Mouse (Mus musculus) forebrain, embryonic 12.5 days (tissue): ENCODE measurements around the gene Large2. TPM values are rescaled to one million over a fixed set of nuclear protein-coding genes. Genes with fewer than 3 reads are reported as not detected.

Experiments used
- ATAC-seq: fragments of 200-750 bp; cut with Nextera tagmentation; 2 replicates; pipeline ENCODE4 v1.8.0; 2017; ENCODE audit warnings: moderate TSS enrichment; ENCODE audit not compliant: low FRiP score
- H3K27ac ChIP-seq: fragments of 300-500 bp; sonication (generic); 2 replicates; pipeline ENCODE4 v1.5.1; 2016; ENCODE audit warnings: mild to moderate bottlenecking
- H3K27me3 ChIP-seq: fragments of 300-500 bp; sonication (generic); 2 replicates; pipeline ENCODE4 v1.6.1; 2016; ENCODE audit warnings: mild to moderate bottlenecking
- H3K36me3 ChIP-seq: fragments of 300-500 bp; sonication (generic); replicated peaks from 2 replicates; pipeline ENCODE4 v1.6.1; 2016; ENCODE audit warnings: mild to moderate bottlenecking
- H3K4me1 ChIP-seq: fragments of 300-500 bp; sonication (generic); 2 replicates; pipeline ENCODE4 v1.6.1; 2016
- H3K4me2 ChIP-seq: fragments of 300-500 bp; sonication (generic); 2 replicates; pipeline ENCODE4 v1.6.1; 2016; ENCODE audit warnings: mild to moderate bottlenecking, moderate library complexity
- H3K4me3 ChIP-seq: fragments of 300-500 bp; sonication (generic); replicated peaks from 2 replicates; pipeline ENCODE4 v1.5.1; 2016; ENCODE audit warnings: mild to moderate bottlenecking
- H3K9ac ChIP-seq: fragments of 300-500 bp; sonication (generic); 2 replicates; pipeline ENCODE4 v1.6.1; 2016; ENCODE audit warnings: mild to moderate bottlenecking
- H3K9me3 ChIP-seq: fragments of 300-500 bp; sonication (generic); 2 replicates; pipeline ENCODE4 v1.6.1; 2016
- WGBS: fragments of 180-500 bp; shearing (Covaris S2); methylation state at CpG from one replicate; pipeline ENCODE4 v1.1.7; 2016; 5-methylcytosine and 5-hydroxymethylcytosine counted together
- polyA plus RNA-seq: library from polyadenylated mRNA; unstranded; fragments of >200 nt; fragmentation: Nextera tagmentation; extraction: Ambion mirVana; gene quantifications from 2 replicates; pipeline ENCODE4 v1.2.1, GENCODE M21; 2016

The Large2 gene
- polyA plus RNA-seq, 1 experiment from 2014 or later = 5.5 TPM

DNA sequence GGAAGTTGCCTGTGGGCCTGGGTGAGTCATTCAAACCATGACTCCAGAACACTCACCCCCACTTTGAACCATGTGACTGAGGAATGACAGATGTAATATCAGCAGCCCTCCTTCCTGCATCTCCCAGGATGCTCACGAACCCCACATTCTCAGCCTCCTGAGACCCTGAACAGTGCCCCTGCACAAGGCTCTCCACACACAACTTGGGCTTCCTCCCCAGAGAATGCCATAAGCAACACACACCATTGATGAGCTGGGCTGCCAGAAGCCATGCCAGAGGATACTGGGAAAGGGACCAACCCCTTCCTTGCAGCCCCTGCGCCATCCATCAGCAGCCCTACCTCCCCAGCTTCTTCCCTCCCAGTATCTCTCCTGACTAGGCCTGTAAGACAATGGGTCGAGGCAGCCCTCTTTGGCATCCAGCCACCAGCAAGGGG lies 13.4 kb upstream of the Large2 start:
- Histone ChIP-seq H3K4me2 (peak overlapping the region; percentile 89), H3K27ac (peak overlapping the region; percentile 85), H3K27me3 (0 out of 2 replicates have a peak, but pooled peaks cover 2% of the 10 kb centered on the region), H3K9ac (peak overlapping the region; percentile 87), H3K36me3 (peaks cover 48% of the 10 kb centered on the region), H3K9me3 (no peaks in the 10 kb centered on the region), H3K4me3 (peak overlapping the region; percentile 79), H3K4me1 (peaks cover 52% of the 10 kb centered on the region)
- ATAC-seq = no peak
- WGBS = 41% methylated on average over 3 of the region's 3 CpGs

DNA sequence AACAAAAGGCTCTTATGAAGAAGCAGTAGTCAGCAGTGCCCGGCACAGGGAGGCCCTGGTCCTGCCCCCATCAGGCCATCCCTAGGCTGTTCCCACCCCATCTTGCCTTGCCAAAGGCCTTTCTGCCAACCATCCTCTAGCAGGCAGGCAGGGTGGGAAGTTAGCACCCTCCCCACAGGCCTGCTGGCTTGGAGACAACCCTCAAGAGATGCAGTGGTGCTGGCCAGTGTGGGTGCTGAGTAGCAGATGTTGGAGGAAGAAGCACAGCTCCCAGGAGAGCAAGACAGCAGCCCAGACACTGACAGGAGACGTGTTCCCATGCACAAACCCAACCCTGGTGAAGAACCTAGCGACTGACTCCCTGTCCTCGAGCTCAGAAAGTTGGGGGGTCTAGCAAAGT lies 13.0 kb upstream of the Large2 start:
- no peak for ATAC-seq
- H3K4me3 ChIP-seq = peak overlapping the region; percentile 79
- no peaks in the 10 kb centered on the region for H3K27me3 ChIP-seq
- H3K27ac ChIP-seq = no peak overlapping the region
- peak overlapping the region; percentile 87 for H3K9ac ChIP-seq
- H3K4me2 ChIP-seq = peak overlapping the region; percentile 89
- H3K4me1 ChIP-seq = peaks cover 48% of the 10 kb centered on the region
- no peaks in the 10 kb centered on the region for H3K9me3 ChIP-seq
- WGBS = 74% methylated on average over 4 of the region's 4 CpGs
- H3K36me3 ChIP-seq = peaks cover 52% of the 10 kb centered on the region

DNA sequence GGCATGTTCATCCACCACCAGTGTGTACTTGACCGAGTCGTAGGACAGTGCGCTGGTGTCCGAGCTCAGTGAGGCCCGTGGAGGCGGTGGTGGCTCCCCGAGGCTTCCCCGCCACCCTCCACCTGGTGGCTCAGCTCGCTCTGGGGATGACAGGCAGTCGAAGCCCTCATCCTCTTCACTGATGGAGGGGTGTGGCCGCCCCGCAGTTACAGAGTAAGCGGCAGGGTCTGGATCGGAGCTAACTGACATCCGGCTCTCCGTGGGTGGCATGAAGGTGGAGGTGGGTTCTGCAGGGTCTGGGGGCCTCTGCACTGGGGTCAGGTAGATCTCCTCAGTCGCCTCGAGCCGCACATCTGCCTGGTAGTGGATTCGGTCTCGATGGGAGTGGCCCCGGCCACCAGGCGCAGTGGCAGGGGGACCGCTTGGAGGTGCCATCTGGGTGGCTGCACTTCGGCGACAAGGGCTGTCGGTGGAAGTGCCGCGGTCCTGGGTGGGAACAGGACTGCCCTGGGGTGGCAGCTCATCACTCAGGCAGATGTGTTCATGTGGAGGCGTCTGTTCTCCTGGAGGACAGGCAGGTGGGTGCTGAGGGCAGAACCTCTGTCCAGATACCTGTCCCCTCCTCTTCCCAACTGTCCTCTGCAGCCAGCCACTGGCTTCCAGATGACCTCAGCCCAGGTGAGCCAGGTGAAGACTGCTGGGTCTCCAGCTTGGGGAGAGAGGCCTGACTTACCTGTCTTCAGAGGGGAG lies 12.3 kb upstream of the Large2 start:
- Histone ChIP-seq H3K9ac (no peak overlapping the region), H3K27me3 (no peaks in the 10 kb centered on the region), H3K4me3 (no peak overlapping the region), H3K4me1 (peaks cover 41% of the 10 kb centered on the region), H3K4me2 (no peak overlapping the region; the same call in 1 of the 2 replicates), H3K36me3 (peaks cover 59% of the 10 kb centered on the region), H3K27ac (no peak overlapping the region), H3K9me3 (no peaks in the 10 kb centered on the region)
- WGBS = 90% methylated on average over 30 of the region's 30 CpGs
- ATAC-seq = no peak

DNA sequence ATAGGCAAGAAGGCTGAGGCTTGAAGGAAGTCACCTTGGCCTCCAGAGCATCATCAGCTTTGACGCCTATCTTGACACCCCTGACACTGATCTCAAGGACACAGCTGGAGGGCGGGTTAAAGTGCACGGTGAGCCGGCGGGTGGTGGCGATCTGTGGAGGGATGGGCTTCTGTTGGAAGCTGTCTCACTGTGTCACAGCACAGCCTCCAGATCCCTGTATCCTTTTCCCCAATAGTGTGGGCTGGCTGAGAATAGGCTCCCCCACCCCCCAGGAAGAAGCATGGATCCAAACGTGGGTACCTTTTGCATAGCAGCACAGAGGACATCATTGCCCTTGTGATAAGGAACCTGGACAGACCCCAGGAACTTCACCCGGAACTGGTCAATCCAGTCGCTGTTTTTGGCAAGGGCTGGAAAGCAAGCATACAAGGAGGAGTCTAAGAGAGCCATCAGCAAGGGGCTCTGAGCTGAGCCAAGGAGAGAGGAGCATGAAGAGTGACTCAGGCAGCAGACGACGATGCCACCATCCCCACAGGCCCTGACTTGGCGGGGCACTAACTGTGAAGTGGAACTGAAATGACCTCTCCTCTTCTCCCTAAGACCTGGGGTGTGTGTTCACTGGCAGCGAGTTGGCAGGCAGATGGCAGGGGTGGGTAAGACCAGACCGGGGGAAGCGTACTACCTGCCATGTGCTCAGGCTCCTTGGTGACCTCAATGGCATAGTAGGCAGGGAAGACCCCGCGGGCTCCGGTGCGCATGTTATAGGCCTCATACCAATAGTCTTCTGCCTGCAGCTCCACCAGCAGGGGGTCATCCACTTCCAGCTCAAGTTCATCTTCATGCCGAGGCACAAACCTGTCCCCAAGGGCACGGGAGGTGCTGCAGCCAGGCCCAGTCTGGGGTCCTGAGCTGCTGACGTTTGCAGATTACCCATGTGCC lies 10.7 kb upstream of the Large2 start:
- Histone ChIP-seq H3K4me1 (peaks cover 25% of the 10 kb centered on the region), H3K9ac (no peak overlapping the region), H3K4me3 (no peak overlapping the region), H3K27me3 (no peaks in the 10 kb centered on the region), H3K4me2 (no peak overlapping the region), H3K27ac (no peak overlapping the region), H3K9me3 (no peaks in the 10 kb centered on the region), H3K36me3 (peaks cover 75% of the 10 kb centered on the region)
- ATAC-seq = no peak
- WGBS = 88% methylated on average over 22 of the region's 22 CpGs

DNA sequence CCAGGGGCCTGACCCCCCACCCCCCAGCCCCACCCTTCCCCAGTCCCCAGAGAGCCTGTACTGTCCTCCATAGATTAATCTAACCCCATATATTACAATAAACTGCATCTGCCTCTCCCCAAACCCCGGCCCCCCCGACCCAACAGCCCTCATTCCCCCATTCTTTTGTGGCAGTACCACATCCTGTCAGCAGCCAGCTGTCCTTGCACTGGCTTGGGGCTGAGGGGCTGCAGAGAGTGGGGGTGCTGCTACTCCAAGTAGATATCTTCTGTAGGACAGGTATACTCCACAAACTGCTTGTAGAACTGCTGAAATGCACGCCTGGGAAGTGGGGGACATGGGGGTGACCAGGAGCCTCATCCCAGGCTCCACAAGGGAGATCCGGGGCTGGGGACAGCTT lies 9.4 kb upstream of the Large2 start:
- Histone ChIP-seq H3K9me3 (no peaks in the 10 kb centered on the region), H3K4me2 (no peak overlapping the region), H3K4me3 (no peak overlapping the region), H3K4me1 (peaks cover 16% of the 10 kb centered on the region), H3K27me3 (no peaks in the 10 kb centered on the region), H3K36me3 (peaks cover 88% of the 10 kb centered on the region), H3K9ac (no peak overlapping the region), H3K27ac (no peak overlapping the region)
- ATAC-seq = no peak
- 78% methylated on average over 4 of the region's 4 CpGs for WGBS

DNA sequence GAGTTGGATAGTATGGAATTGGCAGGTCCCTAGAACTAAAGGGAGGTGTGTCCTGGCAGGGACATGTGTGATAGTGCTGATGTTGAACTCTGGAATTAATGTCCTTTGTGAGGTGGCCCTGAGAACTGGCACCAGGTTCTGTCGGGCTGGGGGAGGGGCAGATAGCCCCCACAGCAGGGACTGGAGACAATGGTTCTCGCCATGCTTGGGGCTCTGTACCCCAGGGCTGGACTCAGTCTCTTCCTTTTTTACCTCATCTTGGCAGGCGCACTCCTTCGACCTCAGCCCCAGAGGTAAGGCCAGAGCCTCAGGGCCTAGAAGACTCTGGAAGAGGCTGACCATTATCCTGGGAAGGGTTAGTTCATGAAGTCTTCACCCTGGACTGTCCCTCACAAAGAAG lies 8.1 kb upstream of the Large2 start:
- no peak for ATAC-seq
- Histone ChIP-seq H3K9ac (no peak overlapping the region), H3K9me3 (no peaks in the 10 kb centered on the region), H3K27me3 (no peaks in the 10 kb centered on the region), H3K27ac (no peak overlapping the region), H3K4me3 (no peak overlapping the region), H3K4me2 (no peak overlapping the region), H3K36me3 (peaks cover 99% of the 10 kb centered on the region), H3K4me1 (peaks cover 5% of the 10 kb centered on the region)
- 85% methylated on average over 4 of the region's 4 CpGs for WGBS

DNA sequence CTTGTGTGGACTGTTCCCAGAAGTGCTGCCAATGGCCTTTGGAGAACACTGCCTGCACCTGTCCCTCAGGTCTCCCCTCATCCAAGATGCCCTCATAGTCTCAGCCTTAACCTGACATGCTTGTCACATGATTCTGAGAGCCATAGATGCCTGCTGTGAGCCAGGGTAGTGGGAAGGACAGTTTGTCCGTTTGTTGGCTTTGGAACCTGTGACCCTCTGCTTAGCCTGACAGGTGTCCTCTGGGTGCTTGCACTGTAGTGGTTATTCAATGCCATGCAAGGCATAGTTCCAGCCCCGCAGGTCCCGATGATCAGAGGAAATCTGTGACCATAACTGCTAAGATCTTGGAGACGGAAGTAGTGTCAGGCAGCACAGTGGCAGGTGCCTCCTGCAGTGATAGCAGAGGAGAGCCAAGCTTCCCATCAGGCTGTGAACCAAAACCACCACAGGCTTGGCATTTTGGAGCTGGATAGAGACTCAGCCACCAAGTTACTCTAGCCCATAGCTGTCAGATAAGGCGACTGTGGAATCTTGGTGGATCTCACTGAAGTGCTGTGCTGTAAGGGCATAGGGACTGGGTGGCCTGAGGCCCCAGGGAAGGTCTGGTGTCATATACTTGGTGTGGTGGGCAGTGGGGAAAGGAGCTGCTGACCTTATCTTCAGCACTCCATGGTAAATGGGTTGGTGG lies 7.4 kb upstream of the Large2 start, which contains the start of gene 1700029I15Rik:
1700029I15Rik (plus strand) TSS at position 638 of the 688 bp plus-strand sequence.
- no peak within 1 kb of the TSS for H3K4me3 ChIP-seq
- H3K9ac ChIP-seq = no peak within 1 kb of the TSS
- 86% methylated on average over 5 of the region's 5 CpGs for WGBS
- no peak within 1 kb of the TSS for H3K4me2 ChIP-seq
- no peaks in the 10 kb centered on the region for H3K27me3 ChIP-seq
- peaks cover 95% of the 10 kb centered on the region for H3K36me3 ChIP-seq
- H3K9me3 ChIP-seq = no peaks in the 10 kb centered on the region
- H3K27ac ChIP-seq = no peak within 1 kb of the TSS
- H3K4me1 ChIP-seq = no peaks in the 10 kb centered on the region
- ATAC-seq = no peak

DNA sequence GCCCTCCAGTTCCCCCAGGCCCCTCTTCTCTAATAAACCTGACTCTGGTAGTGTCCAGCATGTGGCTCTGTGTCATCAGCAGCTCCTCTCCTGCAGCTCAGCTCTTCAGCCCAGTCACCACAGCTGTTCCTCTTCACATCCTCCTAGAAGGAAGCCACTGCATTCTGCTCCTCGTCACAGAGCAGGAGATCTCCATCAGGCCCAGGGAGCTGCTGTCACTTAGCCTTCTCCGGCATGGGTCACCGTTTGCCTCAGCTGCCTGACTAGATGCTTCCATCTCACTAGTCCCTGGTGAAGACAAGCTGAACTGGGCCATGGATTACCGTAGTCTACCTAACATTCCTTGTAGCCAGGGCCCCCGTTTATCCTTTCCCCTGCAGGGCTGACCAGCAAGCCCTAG lies 6.5 kb upstream of the Large2 start:
- no peak for ATAC-seq
- H3K36me3 ChIP-seq = peaks cover 86% of the 10 kb centered on the region
- H3K27ac ChIP-seq = no peak overlapping the region
- H3K4me3 ChIP-seq = no peak overlapping the region
- peaks cover 5% of the 10 kb centered on the region for H3K4me1 ChIP-seq
- H3K27me3 ChIP-seq = no peaks in the 10 kb centered on the region
- WGBS = 90% methylated on average over 5 of the region's 5 CpGs
- no peaks in the 10 kb centered on the region for H3K9me3 ChIP-seq
- H3K4me2 ChIP-seq = no peak overlapping the region
- no peak overlapping the region for H3K9ac ChIP-seq

DNA sequence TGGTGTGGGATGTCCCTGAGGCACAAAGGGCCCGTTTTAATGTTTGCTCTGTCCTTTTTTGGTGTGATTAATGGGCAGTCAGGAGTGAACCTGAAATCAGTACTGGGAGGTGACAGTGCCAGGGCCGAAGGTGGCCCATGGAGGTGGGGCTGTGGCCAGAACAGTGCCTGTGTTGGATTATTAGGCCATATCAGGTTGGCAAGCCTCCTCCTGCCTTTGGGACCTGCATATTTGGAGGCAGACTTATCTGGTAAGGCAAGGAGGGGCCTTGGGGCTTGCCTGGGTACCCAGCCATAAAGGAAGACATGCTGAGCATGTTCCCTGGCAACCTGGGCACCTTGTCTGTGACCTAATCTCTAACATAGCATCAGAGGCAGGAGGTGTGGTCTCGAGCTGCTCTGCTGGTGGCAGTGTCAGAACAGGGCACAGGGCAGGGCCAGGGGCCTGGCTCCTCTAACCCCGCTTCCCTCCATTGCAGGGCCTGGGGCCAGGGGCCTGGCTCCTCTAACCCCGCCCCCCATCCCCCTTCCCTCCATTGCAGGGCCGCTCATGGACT lies 5.9 kb upstream of the Large2 start:
- H3K4me1 ChIP-seq = peaks cover 10% of the 10 kb centered on the region
- H3K9me3 ChIP-seq = no peaks in the 10 kb centered on the region
- H3K27me3 ChIP-seq = no peaks in the 10 kb centered on the region
- 84% methylated on average over 6 of the region's 6 CpGs for WGBS
- H3K27ac ChIP-seq = no peak overlapping the region
- H3K4me2 ChIP-seq = no peak overlapping the region
- H3K4me3 ChIP-seq = no peak overlapping the region
- no peak overlapping the region for H3K9ac ChIP-seq
- H3K36me3 ChIP-seq = peaks cover 80% of the 10 kb centered on the region
- no peak for ATAC-seq

DNA sequence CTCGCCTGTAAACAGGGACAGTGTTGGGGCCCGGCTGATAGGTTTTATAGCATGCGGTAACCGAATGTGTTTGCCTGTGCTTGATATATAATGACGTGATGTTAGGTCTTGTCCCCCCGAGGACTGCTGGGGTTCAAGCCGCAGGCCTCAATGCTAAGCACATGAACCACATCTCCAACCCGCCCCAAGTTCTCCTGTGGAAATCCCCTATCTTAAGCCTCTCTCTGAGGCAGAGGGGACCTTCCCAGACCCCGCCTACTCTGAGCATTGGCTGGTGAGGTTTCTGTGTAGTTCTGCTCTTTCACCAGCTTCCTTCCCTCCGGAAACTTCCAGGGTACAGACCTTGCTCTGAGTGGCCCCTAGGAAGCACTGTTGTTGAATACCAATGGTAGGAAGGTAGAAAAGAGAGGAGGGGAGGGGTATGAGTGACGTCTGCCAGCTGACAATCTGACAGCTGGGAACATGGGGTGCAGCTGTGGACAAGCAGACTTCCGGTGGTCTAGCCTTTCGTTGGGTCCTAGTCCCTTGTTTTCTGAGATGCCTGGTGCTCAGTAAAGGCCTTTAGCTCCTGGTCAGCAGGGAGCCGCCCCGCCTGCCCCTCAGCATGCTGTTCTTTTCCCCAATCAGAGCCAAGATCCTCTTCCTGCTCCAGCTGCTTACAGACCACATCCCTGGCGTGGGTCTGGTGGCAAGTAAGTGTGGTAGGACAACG lies 5.3 kb upstream of the Large2 start:
- H3K27me3 ChIP-seq = no peaks in the 10 kb centered on the region
- H3K4me2 ChIP-seq = no peak overlapping the region
- peaks cover 12% of the 10 kb centered on the region for H3K4me1 ChIP-seq
- H3K4me3 ChIP-seq = no peak overlapping the region
- 85% methylated on average over 17 of the region's 17 CpGs for WGBS
- no peak overlapping the region for H3K9ac ChIP-seq
- H3K27ac ChIP-seq = no peak overlapping the region
- H3K36me3 ChIP-seq = peaks cover 74% of the 10 kb centered on the region
- no peak for ATAC-seq
- no peaks in the 10 kb centered on the region for H3K9me3 ChIP-seq

DNA sequence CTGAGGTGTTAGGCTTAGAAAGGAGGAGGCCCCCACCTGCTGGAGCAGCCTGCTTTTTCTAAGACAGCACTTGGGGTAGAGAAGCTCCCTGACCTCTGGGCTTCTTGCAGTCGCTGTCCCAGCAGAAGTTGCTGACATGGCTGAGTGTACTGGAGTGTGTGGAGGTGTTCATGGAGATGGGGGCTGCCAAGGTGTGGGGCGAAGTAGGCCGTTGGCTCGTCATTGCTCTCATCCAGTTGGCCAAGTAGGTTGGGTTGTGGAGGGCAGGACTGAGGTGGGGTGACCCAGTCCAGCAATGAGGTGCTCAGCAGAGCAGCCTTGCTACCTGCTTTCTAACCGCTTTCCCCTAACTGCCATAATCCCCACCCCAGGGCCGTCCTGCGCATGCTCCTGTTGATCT lies 2.7 kb upstream of the Large2 start:
- Histone ChIP-seq H3K9ac (no peak overlapping the region), H3K36me3 (peaks cover 47% of the 10 kb centered on the region)
- 93% methylated on average over 7 of the region's 7 CpGs for WGBS

More for the DNA sequence above, 2.7 kb upstream of the Large2 start:
- H3K27ac ChIP-seq = no peak overlapping the region
- no peaks in the 10 kb centered on the region for H3K9me3 ChIP-seq
- H3K4me1 ChIP-seq = peaks cover 34% of the 10 kb centered on the region
- H3K4me3 ChIP-seq = no peak overlapping the region
- 0 out of 2 replicates have a peak, but pooled peaks cover 1% of the 10 kb centered on the region for H3K27me3 ChIP-seq
- no peak overlapping the region for H3K4me2 ChIP-seq
- ATAC-seq = no peak
